Mouse (Mus musculus) 3134 (cell line): ENCODE results near the gene Tbc1d9b.
A peak's percentile ranks its signal among the peaks of the same experiment; 100 is the strongest.

Experiments
- DNase-seq: peaks from one replicate; pipeline ENCODE4 v3.0.0-alpha.2; 2011; ENCODE audit warnings: low spot score; ENCODE audit not compliant: insufficient read length; ENCODE audit errors: extremely low read depth

Tbc1d9b gene

DNA sequence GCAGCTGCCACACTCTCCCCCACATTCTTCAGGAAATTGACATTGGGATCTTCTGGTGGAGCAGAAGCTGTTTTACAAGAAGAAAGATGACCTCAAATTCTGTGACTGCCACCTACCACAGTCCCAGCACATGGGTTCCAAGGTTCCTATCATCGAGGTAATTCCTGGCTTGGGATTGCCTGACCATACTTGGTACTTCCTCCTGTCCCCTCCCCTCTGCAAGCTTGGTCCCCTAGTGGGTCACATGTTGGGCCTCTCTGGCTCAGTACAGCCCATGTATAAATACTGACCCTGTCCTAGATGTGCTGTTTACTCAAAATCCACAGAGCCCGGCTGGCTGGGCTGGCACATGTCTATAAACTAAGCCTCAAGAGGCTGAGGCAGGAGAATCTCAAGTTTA, 74.8 kb downstream of the Tbc1d9b start:
- DNase-seq = no peak

DNA sequence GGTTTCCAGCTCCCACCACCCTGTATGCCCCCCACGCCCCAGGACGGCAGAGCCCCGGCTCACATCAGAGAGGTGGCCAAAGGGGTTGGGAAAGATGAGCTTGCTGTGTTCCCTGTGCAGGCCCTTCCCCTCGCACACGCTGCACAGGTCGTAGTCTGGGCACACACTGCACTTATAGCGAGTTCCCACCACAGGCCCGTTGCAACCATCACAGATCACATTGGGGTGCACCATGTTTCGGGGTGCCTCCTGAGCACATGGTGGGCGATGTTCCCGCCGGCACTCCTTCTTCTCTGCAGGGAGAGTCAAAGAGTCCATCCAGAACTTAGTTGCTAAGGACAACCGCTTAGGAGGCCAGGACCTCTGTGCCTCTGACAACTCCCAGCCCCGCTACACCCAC, 76.1 kb downstream of the Tbc1d9b start:
- DNase-seq = no peak

DNA sequence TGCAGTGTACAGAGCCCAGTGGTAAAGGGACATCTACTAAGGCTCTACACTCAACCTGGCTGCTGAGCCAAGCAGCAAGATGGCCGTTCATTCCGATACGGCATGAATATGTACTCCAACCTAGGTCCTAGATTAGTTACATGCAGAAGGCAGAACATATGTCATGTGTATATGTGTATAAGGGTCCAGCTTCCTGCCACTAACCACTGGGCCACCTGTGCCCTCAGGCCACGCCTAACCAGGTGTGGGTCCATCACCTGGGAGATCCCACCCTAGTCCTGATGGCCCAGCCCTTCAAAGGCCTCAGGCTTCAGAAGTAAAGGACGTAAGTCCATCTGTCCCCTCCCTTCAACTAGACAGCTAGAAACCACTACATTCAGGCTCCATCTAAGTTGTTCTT, 76.8 kb downstream of the Tbc1d9b start:
- DNase-seq = no peak

GRCm38 (mm10) chr11:50210101-50210504, 78.9 kb downstream of the Tbc1d9b start:
- DNase-seq = peak; percentile 94

- DNase-seq = peak; percentile 86
Measured at GRCm38 (mm10) chr11:50210505-50211151, 79.4 kb downstream of the Tbc1d9b start, which contains the start of the genes Sqstm1 and Mgat4b. Gene Sqstm1, minus strand, starts transcription at chr11:50210827. Gene Mgat4b, plus strand, starts transcription at chr11:50210890.

- DNase-seq = no peak
Measured at GRCm38 (mm10) chr11:50211322-50212059, 80.3 kb downstream of the Tbc1d9b start.

GRCm38 (mm10) chr11:50212060-50212739, 81.0 kb downstream of the Tbc1d9b start:
- peak; percentile 71 for DNase-seq

GRCm38 (mm10) chr11:50212848-50213758, 81.9 kb downstream of the Tbc1d9b start:
- DNase-seq = peak; percentile 92

DNA sequence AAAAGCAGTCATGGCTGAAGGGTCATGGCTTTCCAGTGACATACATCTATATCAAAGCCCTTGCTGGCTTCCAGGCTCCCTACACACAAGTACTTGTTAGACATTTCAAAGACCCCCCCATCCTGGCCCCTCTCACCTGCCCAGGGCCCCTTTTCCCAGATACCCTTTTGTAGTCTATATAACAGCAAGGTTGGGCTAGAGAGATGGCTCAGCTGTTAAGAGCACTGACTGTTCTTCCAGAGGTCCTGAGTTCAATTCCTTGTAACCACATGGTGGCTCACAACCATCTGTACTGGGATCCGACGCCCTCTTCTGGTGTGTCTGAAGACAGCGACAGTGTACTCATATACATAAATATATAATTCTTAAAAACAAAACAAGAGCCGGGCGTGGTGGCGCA, 83.4 kb downstream of the Tbc1d9b start:
- no peak for DNase-seq

GRCm38 (mm10) chr11:50215633-50216032, 84.4 kb downstream of the Tbc1d9b start:
- no peak for DNase-seq

DNA sequence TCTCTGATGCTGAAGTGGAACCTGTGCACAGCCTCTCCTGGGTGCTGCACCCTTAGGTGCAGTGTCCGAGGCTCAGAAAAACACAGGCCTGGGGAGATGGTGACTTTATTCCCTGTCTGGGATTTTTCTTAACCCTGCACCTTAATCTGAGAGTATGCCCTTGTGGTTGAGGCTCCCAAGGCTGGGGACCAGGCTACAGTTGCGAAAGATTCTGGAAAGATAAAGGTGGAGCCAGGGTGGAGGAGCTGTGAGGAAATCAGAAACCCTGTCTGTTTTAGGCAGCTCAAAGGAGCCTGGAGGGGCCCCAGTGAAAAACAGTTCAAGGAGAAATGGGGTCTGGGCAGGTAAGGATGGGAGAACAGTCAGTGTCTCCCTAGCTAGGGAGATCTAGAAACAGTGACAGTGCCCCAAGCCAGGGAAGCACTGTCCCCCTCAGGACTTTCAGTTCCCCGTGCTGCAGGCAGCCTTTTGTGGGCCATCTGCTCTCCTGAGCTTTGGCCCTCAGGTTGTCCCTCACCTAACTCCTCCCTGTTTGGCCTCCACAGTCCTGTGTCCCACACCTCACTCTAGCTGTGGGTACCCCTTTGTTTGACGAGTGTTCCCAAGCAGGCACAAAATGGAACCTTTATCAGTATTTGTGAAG, 85.6 kb downstream of the Tbc1d9b start:
- no peak for DNase-seq

GRCm38 (mm10) chr11:50217811-50218210, 86.6 kb downstream of the Tbc1d9b start:
- peak; percentile 71 for DNase-seq

GRCm38 (mm10) chr11:50219833-50220232, 88.6 kb downstream of the Tbc1d9b start:
- no peak for DNase-seq
